Mouse (Mus musculus) layer of hippocampus, postnatal 36 days (tissue): ENCODE measurements at regions not wholly inside any gene's neighbourhood (a gene's known extent, or its start where the extent isn't known, plus 50 kb on each side); places are given as distances from the start of the nearest gene placed in this dataset.

Experiments
- DNase-seq, 2 experiments: peaks; one replicate each; pipeline ENCODE4 v3.0.0; 2022

DNA sequence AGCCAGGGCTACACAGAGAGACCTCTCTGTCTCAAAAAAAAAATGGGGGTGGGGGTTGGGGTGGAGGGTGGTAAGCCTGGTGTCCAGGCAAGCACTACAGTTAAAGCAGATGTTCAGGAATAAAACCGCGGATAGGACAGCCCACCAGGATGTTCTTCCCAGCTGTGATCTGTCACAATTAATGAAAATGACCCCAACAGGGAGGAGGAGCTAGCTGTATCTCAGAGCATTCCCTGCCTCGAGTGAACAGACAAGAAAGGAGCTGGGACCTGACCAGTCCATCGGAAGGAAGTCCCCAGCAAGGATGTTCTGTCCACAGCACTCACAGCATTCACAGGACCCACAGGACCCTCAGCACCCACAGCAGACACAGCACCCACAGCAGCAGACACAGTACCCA is 80.4 kb downstream of the Utp6 start:
- no peak for DNase-seq

- no peak for DNase-seq
Observed at GRCm38 (mm10) chr11:79878091-79878490, 84.1 kb downstream of the Utp6 start.

DNA sequence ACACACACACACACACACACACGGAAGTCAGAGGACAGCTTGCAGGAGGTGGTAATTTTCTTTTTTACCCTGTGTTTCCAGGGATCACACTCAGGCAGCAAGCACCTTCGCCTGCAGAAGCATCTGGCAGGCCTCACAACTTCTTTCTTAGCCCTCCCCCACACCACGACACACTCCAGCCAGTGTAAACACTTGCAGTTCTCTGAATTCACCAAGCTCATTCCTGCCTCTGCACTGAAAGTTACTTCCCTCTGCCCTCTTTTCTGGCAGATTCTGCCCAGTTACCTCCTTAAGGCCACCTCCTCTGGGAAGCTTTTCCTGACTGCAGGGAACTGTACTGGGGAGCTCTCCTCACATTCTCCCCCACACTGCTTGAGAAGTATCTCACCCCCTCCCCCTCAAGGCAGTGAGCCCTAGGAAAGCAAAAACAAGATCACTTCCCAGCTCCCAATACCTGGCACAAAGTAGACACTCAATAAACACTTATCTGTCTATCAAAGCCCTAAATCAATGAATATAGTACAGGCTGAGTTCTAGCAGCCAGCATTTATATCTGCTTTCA is 84.9 kb downstream of the Utp6 start:
- no peak for DNase-seq

DNA sequence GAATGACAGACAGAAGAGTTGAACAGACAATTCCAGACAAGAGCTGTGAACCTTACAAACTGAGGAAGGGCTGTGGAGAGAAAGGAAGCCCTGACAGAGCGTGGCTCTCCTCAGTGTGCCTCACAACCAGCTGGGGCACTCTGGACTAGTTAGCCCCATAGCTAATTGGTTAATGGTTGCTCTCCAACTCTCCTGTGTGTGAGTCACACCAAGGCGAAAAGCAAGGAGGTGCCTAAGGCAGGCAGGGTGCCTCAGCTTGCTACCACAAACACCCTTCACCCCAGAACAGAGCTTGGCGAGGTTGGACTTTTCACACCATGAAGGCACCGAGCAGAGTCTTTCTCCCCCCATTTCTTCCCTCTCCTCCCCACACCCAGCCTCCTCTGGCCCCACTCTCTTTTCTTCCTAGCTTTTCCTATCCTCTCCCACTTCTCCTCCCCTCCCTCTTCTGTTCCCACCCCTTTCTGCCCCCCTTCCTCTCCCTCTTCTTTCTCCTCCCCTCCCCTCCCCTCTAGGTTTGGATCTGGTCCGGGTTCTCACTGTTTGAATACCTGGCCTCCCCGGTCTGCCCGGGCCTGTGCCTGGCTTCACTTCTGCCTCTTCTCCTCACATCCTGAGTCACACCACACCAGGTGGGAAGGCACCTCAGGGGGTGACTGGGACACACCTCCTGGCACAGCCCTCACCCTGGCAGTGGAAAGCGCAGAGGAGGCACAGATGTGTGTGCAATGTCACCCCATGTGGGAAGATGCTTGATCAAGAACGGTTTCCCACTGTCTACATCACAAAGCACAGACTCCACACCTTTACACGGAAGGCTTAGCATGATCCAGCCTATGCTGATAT is 90.2 kb downstream of the Utp6 start:
- no peak for DNase-seq

- DNase-seq = no peak
Observed at GRCm38 (mm10) chr11:79870189-79870588, 92.0 kb downstream of the Utp6 start.

DNA sequence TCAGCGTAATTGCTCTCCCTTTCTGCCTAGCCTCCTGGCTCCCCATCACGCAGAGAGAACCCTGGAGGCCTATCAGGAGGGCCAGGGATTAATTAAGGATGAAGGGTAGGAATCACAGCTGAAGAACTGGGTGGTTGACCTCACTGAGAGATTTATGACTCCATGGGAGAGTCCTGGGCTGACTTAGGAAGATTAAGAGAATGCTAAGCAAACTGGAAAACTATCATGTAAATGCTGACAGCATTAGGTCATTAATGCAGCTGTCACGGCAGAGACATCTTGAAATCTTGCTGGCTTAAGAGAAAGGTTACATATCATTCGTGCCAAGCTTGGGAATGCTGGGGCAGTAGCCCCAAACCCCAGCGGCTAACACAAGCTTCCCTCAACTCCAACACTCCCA is 93.2 kb downstream of the Utp6 start:
- no peak for DNase-seq

DNA sequence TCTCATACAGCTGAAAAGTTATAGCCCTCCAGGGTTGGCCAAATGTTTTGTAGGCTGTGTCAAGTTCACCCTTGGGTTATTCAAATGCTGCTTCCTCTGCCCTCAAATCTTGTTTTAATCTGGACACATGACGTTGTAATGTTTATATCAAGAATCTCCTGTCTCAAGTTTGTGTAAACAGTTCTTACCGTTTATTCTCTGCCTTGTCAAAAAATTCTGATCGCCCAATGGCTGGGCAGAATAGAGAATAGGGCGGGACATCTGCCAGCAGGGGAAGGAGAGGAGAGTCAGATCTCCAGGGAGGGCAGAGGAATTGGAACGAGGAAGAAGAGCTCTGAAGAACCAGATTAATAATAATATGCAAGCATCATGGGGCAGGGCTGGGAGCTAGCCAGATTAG is 97.4 kb downstream of the Utp6 start:
- no peak for DNase-seq

DNA sequence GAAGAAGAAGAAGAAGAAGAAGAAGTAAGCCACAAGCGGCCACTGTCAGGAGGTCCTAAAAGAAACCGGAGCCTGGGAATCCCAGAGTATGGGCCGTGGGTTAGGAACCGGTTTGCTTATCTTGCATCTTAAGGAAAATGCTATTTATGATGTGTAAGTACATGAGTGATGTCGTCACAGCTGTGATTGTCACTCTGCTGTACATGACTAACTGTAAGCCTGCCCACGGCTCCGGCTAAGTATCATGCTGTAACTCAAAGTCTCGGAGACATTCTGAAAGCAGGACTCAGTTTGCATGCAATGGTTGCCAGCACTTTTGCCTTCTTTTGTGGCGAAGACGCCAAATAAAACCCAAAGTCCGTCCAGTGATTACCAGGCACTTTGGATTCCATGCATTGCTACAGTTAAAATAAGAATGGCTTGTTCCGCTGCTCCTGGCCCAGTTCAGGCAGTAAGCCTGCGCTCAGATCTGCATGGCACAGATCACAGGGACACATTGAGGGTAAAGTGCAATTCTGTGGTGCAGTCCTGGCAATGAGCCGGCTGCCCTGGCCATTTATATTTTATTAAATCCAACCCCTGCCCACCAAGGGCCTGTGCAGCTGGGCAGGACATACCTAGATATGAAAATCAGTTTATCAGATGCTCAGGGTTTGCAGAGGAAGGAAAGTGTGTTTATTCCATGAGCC is 98.6 kb downstream of the Utp6 start:
- no peak for DNase-seq

- no peak for DNase-seq
Observed at GRCm38 (mm10) chr11:79860611-79861067, 101.6 kb downstream of the Utp6 start.

- no peak for DNase-seq
Observed at GRCm38 (mm10) chr11:79856376-79856775, 105.8 kb downstream of the Utp6 start.

GRCm38 (mm10) chr11:79849545-79849944 is 112.6 kb downstream of the Utp6 start:
- DNase-seq = no peak

- no peak for DNase-seq
Observed at GRCm38 (mm10) chr11:79844436-79844835, 117.8 kb downstream of the Utp6 start.

DNA sequence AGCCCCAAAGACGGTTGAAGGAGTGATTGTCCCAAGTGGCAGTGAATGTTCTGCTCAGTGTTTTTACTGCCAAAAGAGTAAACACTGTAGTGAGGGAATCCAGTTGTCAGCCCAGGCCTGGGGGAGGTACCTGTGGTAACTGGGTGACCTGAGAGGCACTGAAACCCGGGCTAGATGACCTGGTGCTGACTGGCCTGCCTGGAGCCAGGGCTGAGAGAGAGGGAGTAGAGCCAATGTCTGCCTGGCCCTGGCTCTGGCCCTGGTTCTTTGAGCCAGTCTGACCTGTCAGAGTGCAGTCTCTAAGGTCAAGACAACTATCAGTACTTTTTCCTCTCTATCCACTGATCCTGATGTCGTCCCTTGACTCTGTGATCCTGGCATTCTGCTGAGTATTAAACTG is 119.2 kb downstream of the Utp6 start:
- DNase-seq = no peak

DNA sequence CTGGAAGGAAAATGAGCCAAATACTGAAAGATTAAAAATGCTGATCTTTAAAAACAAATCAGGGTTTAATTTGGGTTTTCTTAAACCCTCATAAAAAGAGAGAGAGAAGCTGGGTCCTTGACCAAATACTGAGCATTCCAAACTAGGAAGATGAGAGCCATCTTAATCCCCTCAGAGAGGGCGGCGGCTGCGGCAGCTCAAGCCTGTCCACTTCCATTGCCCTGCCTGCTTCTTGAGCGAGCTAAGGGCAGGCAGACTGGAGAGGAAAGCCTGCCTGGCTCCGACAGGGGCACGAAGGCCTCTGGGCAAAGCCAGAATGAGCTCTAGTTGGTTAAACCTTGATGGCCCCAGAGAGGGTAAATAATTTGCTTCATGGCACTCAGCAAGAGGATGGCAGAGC is 122.2 kb downstream of the Utp6 start:
- DNase-seq = no peak

GRCm38 (mm10) chr11:79838051-79838450 is 124.1 kb downstream of the Utp6 start:
- DNase-seq = no peak

- DNase-seq = no peak
Observed at GRCm38 (mm10) chr11:79837076-79837990, 124.9 kb downstream of the Utp6 start.

DNA sequence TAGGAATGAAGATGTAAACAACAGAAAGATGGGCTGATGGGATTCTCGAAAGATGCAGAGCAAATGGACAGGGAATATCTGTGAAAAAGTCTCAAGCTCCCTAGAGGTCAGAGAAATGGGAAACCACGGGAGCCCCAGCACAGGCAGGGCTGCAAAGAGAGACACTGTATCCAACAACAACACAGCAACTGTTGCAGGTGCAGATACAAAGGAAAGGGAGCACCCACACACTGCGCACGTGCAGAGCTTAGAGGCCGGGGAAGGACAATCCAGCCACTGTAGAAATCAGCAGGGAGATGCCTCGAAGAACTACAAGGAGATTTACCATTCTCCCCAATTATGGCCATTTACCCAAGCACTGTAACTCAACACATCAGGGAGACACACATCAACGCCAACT is 126.3 kb downstream of the Utp6 start:
- DNase-seq = no peak

GRCm38 (mm10) chr11:79833817-79834216 is 128.4 kb downstream of the Utp6 start:
- DNase-seq = no peak

DNA sequence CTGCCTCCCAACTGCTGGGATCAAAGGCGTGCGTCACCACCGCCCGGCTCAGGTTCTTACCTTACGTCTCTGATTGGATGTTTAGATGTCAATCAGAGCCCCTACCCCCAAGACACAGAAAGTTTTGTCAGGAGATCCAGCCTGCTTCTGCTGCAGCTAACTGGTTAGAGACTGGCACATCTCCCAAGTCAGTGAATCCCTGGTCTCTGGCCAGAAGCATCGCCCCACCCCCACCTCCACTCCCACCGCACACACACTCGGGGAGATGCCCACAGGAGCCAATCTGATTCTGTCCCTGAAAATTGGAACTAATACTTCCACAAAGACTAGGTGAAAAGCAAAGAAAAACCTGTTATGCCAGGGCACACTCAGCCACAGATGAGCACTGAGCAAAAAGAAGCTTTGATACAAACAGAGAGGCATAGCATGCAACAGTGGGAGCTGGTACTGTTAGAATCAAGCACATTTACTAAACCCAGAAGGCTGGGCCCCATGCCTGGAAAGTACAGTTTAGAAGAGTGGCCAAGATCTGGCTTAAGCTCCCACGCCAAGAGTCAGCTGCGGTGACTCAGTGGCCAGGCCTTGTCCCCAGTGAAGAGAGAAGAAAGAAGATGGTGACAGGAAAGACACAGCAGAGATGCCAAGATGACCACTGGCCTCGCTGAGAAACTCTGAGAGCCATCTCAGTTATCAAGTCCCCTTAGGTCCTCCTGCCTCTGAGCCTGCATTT is 130.4 kb downstream of the Utp6 start:
- no peak for DNase-seq

- no peak for DNase-seq
Observed at GRCm38 (mm10) chr11:79830567-79831055, 131.6 kb downstream of the Utp6 start.

DNA sequence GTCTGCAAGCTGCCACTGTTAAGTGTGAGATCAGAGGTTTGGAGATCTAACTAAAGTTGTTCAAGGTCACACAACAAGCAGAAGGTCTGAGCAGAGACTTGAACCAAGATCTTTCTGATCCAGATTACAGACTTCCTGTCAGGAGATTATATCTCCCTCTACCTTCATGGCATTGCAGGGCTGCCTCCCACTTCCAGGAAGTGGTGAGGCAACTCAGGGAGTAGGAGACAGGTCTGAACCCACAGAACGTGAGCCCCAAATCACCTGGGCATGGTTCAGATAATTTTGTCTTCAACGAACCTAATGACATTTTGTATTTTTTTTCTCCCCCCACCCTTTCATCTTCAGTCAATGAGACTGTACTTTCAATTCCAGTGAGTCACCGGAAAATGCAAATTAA is 135.2 kb downstream of the Utp6 start:
- no peak for DNase-seq

DNA sequence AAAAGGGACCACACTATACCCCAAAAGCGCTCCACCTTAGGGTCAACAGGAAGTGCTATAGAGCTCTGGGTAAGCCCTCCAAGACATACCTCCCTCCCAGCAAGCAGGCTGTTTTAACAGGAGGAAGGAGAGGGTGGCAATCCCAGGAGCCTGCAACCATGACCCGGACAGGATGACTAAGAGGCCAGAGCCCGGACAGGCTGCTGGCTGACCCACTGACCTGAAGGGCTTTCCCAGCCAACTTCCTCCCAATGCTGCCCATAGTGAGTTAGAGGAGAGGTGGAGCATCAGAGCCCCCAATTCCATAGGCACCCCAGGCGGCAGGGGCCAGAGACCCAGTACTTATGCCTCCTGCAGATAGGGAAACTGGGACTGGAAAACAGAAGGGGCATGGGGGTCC is 136.3 kb downstream of the Utp6 start:
- no peak for DNase-seq
